Mouse (Mus musculus) erythroblast, adult 5-6 weeks (primary cell): ENCODE data around the gene Hist1h2ae. TPM values are rescaled to one million over a fixed set of nuclear protein-coding genes. Genes with fewer than 3 reads are reported as not detected.
"Not testable (repeated sequence)": the region's sequence is repeated elsewhere in the genome, so short reads cannot be mapped to it uniquely, and the experiment has no call there.

Experiments used
- ATAC-seq: replicated peaks from 2 replicates; pipeline ENCODE4 v1.8.0; 2016; ENCODE audit warnings: moderate number of reproducible peaks, mild to moderate bottlenecking, moderate TSS enrichment, inconsistent platforms; ENCODE audit not compliant: poor library complexity, low FRiP score, severe bottlenecking
- total RNA-seq, 2 experiments: library from RNA; stranded (forward) in 1 of 2; stranded (reverse) in 1 of 2; fragments of 150-400 nt in 1 of 2; fragments of 200-764, 138-1000 nt in 1 of 2; gene quantifications; 2 replicates each; pipeline versions ENCODE4 v1.2.3 to v1.2.4; 2015 to 2017; ENCODE audit warnings: low replicate concordance in 2 of 2

Gene Hist1h2ae
- total RNA-seq, 2 experiments from 2014 or later: 175 TPM; not detected in 1

GRCm38 (mm10) chr13:23585029-23585441 lies 14.0 kb upstream of the Hist1h2ae start:
- peak; percentile 53 for ATAC-seq

DNA sequence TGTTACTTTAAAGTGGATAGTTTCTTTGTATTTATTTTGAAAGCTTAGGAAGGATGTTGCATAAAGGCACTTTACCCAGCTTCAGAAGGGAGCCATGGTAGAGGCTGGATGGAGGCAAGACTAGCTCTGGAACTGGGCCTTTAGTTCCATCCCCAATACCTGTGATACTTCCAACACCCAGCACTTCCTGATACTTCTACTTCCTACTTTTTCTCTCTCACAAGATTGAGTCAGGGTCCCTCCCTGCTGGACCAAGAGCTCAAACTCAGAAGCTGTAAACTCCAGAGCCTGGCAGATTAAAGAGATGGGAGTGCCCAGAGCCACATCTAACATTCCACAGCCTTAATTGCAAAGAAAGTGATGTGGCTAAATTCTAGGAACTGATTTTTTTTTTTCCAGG lies 13.3 kb upstream of the Hist1h2ae start:
- no peak for ATAC-seq

- ATAC-seq: no peak
Measured at GRCm38 (mm10) chr13:23583387-23584068, 12.5 kb upstream of the Hist1h2ae start.

DNA sequence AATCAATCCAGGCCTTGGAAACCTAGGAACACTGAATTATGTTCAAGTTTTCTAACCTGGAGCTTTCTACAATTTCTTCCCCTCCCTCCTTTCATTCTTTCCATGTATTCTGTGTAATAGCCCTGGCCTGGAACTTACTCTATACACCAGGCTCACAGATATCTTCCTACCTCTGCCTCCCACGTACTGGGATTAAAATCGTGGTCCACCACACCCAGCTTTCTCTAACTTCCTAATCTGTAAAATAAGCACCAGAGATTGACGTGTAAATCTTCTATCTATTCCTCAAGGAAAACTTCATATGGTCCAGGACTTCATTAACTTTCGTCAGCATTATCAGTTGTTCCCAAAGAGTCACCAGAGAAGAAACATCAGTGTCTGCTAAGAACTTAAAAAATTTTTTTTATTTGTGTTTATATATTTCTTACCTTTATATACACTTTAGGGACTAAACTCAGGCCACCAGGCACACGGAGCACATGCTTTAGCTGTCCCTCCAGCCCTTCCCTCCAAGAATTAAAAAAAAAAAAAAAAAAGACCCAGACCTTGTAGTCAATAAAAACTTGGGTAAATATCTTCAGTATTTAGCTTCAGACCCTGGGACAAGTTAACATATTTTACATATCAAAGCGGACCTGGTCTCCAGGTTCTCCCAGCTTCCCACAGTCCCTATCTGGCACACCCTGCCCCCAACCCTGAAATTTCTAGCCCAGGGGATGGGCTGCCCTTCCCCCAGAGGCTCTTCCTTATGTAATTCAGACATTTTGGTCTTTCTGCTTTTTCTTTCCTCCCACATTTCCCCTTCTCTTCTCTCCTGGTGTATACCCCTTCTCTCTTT lies 11.4 kb upstream of the Hist1h2ae start:
- peak; percentile 2 for ATAC-seq

GRCm38 (mm10) chr13:23581408-23582218 lies 10.6 kb upstream of the Hist1h2ae start, which contains the start of gene Hist1h4d:
Hist1h4d (plus strand) TSS chr13:23581598.
- peak; percentile 60 for ATAC-seq

DNA sequence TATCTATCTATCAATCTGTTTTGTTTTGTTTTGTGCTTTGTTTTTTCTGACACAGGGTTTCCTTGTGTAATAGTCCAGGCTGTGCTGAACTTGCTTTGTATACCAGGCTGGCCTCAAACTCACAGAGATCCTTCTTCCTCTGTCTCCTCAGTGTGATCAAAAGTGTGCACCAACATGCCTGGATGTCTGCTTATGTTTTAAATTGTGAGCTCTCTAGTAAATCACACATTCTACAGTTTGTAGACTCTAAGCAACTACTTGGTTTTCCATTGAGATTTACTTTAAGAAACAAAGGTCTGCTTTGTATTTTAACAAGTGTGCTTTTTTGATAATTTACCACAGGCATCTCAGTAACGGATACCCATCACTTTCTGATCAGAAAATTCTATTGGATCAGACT lies 6.8 kb upstream of the Hist1h2ae start:
- no peak for ATAC-seq

- ATAC-seq: no peak
Measured at GRCm38 (mm10) chr13:23576906-23577639, 6.1 kb upstream of the Hist1h2ae start.

GRCm38 (mm10) chr13:23576351-23576881 lies 5.4 kb upstream of the Hist1h2ae start:
- ATAC-seq: peak; percentile 7

DNA sequence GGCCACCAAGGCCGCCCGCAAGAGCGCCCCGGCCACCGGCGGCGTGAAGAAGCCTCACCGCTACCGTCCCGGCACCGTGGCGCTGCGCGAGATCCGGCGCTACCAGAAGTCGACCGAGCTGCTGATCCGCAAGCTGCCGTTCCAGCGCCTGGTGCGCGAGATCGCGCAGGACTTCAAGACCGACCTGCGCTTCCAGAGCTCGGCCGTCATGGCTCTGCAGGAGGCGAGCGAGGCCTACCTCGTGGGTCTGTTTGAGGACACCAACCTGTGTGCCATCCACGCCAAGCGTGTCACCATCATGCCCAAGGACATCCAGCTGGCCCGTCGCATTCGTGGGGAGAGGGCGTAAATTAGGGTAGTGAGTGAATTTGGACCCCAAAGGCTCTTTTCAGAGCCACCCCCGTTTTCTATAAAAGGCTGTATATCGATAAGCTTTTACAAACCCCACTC lies 4.9 kb upstream of the Hist1h2ae start:
- not testable (repeated sequence) for ATAC-seq

GRCm38 (mm10) chr13:23575271-23575851 lies 4.3 kb upstream of the Hist1h2ae start, which contains the start of gene Hist1h3d:
Hist1h3d (plus strand) TSS chr13:23575763.
- peak; percentile 60 for ATAC-seq

DNA sequence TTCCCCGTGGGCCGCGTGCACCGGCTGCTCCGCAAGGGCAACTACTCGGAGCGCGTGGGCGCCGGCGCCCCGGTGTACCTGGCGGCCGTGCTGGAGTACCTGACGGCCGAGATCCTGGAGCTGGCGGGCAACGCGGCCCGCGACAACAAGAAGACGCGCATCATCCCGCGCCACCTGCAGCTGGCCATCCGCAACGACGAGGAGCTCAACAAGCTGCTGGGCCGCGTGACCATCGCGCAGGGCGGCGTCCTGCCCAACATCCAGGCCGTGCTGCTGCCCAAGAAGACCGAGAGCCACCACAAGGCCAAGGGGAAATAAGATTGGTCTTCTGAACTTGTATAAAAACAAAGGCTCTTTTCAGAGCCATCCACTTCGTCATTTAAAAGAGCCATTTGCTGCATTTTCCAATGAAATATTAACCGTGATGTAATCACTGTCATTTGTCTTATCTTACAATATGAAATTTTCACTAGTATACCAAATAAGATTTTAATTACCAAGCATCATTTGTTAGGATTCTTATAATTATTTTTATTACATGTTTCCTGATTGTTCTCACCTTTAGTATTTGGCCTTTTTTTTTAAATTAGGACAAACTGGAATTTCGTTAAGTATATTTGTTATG lies 3.6 kb upstream of the Hist1h2ae start:
- ATAC-seq: not testable (repeated sequence)

DNA sequence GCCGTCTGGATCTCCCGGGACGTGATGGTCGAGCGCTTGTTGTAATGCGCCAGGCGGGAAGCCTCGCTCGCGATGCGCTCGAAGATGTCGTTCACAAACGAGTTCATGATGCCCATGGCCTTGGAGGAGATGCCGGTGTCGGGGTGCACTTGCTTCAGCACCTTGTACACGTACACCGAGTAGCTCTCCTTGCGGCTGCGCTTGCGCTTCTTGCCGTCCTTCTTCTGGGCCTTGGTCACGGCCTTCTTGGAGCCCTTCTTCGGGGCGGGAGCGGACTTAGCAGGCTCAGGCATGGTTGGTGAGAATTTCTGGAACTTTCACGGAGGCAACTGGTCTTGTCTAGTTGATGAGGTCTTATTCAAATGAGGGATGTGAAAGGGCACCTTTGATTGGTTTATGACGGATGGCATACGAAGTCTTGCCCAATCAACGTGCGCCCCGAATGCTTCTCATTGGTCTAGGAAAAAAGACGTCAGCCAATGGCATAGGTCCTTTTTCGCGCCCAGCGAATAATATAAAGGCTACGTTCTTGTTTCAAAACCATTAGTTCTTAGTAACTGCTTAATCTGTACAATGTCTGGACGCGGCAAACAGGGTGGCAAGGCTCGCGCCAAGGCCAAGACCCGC lies 3.0 kb upstream of the Hist1h2ae start, which contains the start of the genes Hist1h2bf and Hist1h2ad:
Hist1h2bf (minus strand) TSS at position 299 of the 627 bp plus-strand sequence.
Hist1h2ad (plus strand) TSS at position 484 of the 627 bp plus-strand sequence.
- peak; percentile 73 for ATAC-seq

GRCm38 (mm10) chr13:23573034-23573897 lies 2.2 kb upstream of the Hist1h2ae start:
- ATAC-seq: not testable (repeated sequence)

GRCm38 (mm10) chr13:23572218-23573033 lies 1.4 kb upstream of the Hist1h2ae start:
- 0 out of 2 replicates have a peak, but pooled peaks have one; percentile 12 for ATAC-seq

DNA sequence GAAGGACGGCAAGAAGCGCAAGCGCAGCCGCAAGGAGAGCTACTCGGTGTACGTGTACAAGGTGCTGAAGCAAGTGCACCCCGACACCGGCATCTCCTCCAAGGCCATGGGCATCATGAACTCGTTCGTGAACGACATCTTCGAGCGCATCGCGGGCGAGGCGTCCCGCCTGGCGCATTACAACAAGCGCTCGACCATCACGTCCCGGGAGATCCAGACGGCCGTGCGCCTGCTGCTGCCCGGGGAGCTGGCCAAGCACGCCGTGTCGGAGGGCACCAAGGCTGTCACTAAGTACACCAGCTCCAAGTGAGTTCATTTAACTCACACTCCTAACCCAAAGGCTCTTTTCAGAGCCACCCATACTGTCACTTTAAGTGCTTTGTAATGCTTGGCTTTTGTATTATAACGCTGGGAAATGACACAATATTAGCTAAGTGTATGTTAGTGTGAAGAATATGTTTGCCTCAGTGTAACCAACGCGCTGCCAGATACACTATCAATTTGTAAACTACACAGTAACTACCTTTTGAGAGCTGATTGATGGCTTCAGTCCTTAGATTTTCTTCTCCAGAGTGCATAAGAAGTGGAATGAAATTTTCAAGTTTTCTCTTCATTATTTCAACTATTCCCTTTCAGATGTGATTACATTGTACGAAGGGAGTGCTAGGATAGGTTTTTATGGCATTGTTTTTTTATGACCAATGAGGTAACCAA lies 641 bp upstream of the Hist1h2ae start:
- not testable (repeated sequence) for ATAC-seq
